Mouse (Mus musculus) myocyte (in vitro differentiated cells): ENCODE results near the gene Olfr159. TPM values are rescaled to one million over a fixed set of nuclear protein-coding genes. Genes with fewer than 3 reads are reported as not detected.

Source experiments
- H3K27me3 ChIP-seq: one replicate; pipeline ENCODE4 v1.6.1; 2011; ENCODE audit not compliant: control insufficient read depth, insufficient read depth, insufficient read length
- H3K36me3 ChIP-seq: one replicate; pipeline ENCODE4 v1.6.1; 2011; ENCODE audit not compliant: control insufficient read depth, insufficient read depth
- H3K4me2 ChIP-seq: one replicate; pipeline ENCODE4 v1.6.1; 2011; ENCODE audit warnings: low read depth, control low read depth
- H3K4me3 ChIP-seq: one replicate; pipeline ENCODE4 v1.5.1; 2011; ENCODE audit warnings: mild to moderate bottlenecking, control low read depth, moderate library complexity
- H3K79me2 ChIP-seq: one replicate; pipeline ENCODE4 v1.6.1; 2011; ENCODE audit not compliant: control insufficient read depth, insufficient read depth
- H3ac ChIP-seq: one replicate; pipeline ENCODE4 v1.6.1; 2011; ENCODE audit not compliant: control insufficient read depth, insufficient read length
- CEBPB ChIP-seq: IDR thresholded peaks from 2 replicates; pipeline ENCODE4 v1.6.1; 2011; ENCODE audit warnings: mild to moderate bottlenecking, moderate library complexity; ENCODE audit not compliant: poor library complexity, insufficient read depth, severe bottlenecking
- E2F4 ChIP-seq: IDR thresholded peaks from one replicate; pipeline ENCODE4 v1.6.1; 2011; ENCODE audit warnings: mild to moderate bottlenecking, control low read depth, moderate library complexity; ENCODE audit not compliant: insufficient read depth
- MAX ChIP-seq: IDR thresholded peaks from one replicate; pipeline ENCODE4 v1.6.1; 2011; ENCODE audit warnings: low read depth, mild to moderate bottlenecking, control low read depth
- MYOD1 ChIP-seq, 3 experiments: IDR thresholded peaks; one replicate each; pipeline ENCODE4 v1.6.1; 2011; ENCODE audit warnings: control low read depth in 2 of 3, low read depth in 2 of 3, mild to moderate bottlenecking in 2 of 3, moderate library complexity in 1 of 3; ENCODE audit not compliant: insufficient read length in 2 of 3, control insufficient read depth in 1 of 3
- MYOG ChIP-seq, 3 experiments: IDR thresholded peaks; one replicate each; pipeline ENCODE4 v1.6.1; 2011; ENCODE audit warnings: control low read depth in 2 of 3, low read depth in 2 of 3, mild to moderate bottlenecking in 2 of 3; ENCODE audit not compliant: insufficient read length in 2 of 3, control insufficient read depth in 1 of 3, insufficient read depth in 1 of 3
- POLR2A ChIP-seq: IDR thresholded peaks from one replicate; pipeline ENCODE4 v1.6.1; 2011; ENCODE audit warnings: low read depth, mild to moderate bottlenecking, control low read depth, moderate library complexity; ENCODE audit not compliant: insufficient read length
- POLR2AphosphoS2 ChIP-seq: IDR thresholded peaks from one replicate; pipeline ENCODE4 v1.6.1; 2011; ENCODE audit warnings: low read depth, control low read depth; ENCODE audit not compliant: insufficient read length
- REST ChIP-seq: IDR thresholded peaks from one replicate; pipeline ENCODE4 v1.6.1; 2011; ENCODE audit warnings: mild to moderate bottlenecking, control low read depth, moderate library complexity; ENCODE audit not compliant: insufficient read depth, insufficient read length
- SRF ChIP-seq: IDR thresholded peaks from one replicate; pipeline ENCODE4 v1.6.1; 2011; ENCODE audit warnings: low read depth; ENCODE audit not compliant: control insufficient read depth, insufficient read length
- TCF12 ChIP-seq: IDR thresholded peaks from one replicate; pipeline ENCODE4 v1.6.1; 2011; ENCODE audit warnings: mild to moderate bottlenecking, control low read depth; ENCODE audit not compliant: poor library complexity, insufficient read depth, severe bottlenecking
- TCF3 ChIP-seq: IDR thresholded peaks from one replicate; pipeline ENCODE4 v1.6.1; 2011; ENCODE audit warnings: low read depth, control low read depth; ENCODE audit not compliant: insufficient read length
- USF1 ChIP-seq: IDR thresholded peaks from one replicate; pipeline ENCODE4 v1.6.1; 2011; ENCODE audit warnings: low read depth, mild to moderate bottlenecking, control low read depth, moderate library complexity
- polyA plus RNA-seq: library from polyadenylated mRNA; unstranded; fragments of >200 nt; fragmentation: generic; extraction: Trizol; gene quantifications from one replicate; pipeline ENCODE4 v1.2.1, GENCODE M21; 2012; ENCODE audit warnings: missing spikeins

Gene Olfr159
- polyA plus RNA-seq, 1 experiment = not detected

DNA sequence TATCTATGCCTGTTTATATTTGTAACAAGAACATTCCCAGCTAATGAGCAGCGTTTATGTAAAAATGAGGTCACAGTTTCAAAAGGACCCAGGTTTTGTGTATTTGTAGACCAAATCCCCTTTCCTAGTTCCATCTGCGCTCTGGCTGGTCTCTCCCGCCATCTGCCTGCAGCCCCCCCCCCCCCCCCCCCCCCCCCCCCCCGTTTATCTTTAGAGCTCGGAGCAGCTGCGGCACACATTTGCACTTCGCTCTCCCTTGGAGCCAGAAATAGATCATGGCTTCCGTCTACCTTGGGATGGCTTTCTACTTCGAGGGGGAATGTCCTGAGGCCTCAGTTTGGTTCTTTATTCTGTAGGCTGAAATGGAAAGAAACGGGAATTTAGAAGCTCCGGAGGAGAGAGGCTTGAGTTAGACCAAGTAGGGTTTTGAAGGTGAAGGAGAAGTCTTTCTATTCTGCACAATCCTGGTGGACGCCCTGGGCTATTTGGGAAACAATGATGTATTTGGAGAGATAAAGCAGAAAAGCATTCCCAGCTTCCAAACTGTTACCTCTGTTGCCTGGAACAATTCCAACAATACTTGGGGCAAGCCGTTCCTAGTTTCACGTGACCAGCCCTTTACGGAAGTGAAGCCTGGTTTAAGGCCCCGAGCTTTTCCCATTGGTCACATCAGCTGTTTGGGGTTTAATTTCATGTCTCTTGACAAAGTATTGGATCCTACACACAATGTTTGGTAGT, 50.1 kb downstream of the Olfr159 start:
- Histone ChIP-seq H3K4me2 (peak overlapping the region; percentile 18), H3K79me2 (no peaks in the 10 kb centered on the region), H3K27me3 (no peaks in the 10 kb centered on the region), H3K4me3 (no peak overlapping the region), H3K36me3 (no peaks in the 10 kb centered on the region), H3ac (no peak overlapping the region)
- TF ChIP-seq MYOD1 (IDR thresholded peaks at IDR 0.05; ENCODE audit: control insufficient read depth in 1 of 3, insufficient read length in 2 of 3, low read depth in 2 of 3) (peak in 2 of 3 experiments; percentile 6 to 45), TCF3 (no peak), MAX (no peak), E2F4 (no peak), CEBPB (no peak), MYOG (IDR thresholded peaks at IDR 0.05; ENCODE audit: control insufficient read depth in 1 of 3, insufficient read depth in 1 of 3, insufficient read length in 2 of 3, low read depth in 2 of 3) (peak; percentile 31 to 53 (median 39)), USF1 (no peak), TCF12 (no peak), SRF (no peak), POLR2AphosphoS2 (no peak), REST (no peak), POLR2A (no peak)

Other genes with a start within 250 kb of the Olfr159 start
- gene Tpm2, start 247.2 kb downstream of the Olfr159 start, polyA plus RNA-seq = 2,542 TPM
- gene Creb3, start 208.7 kb downstream of the Olfr159 start, polyA plus RNA-seq = 73.9 TPM
- gene Tln1, start 208.3 kb downstream of the Olfr159 start, polyA plus RNA-seq = 225 TPM
- 28.6 TPM for gene Rgp1, start 192.3 kb downstream of the Olfr159 start, polyA plus RNA-seq
- 5.9 TPM for gene Gba2, start 192.1 kb downstream of the Olfr159 start, polyA plus RNA-seq
- not detected for gene Msmp, start 186.5 kb downstream of the Olfr159 start, polyA plus RNA-seq
- 9.1 TPM for gene Npr2, start 139.1 kb downstream of the Olfr159 start, polyA plus RNA-seq
- 0.02 TPM for gene Spag8, start 117.4 kb downstream of the Olfr159 start, polyA plus RNA-seq
- 99.1 TPM for gene Hint2, start 114.5 kb downstream of the Olfr159 start, polyA plus RNA-seq
- gene Tmem8b, start 102.0 kb downstream of the Olfr159 start, polyA plus RNA-seq = 1.7 TPM
- 3.4 TPM for gene Fam221b, start 101.9 kb downstream of the Olfr159 start, polyA plus RNA-seq
- gene Olfr70, start 70.2 kb downstream of the Olfr159 start, polyA plus RNA-seq = not detected
- gene Olfr71, start 60.8 kb downstream of the Olfr159 start, polyA plus RNA-seq = not detected
- 0.78 TPM for gene Hrct1, start 43.8 kb downstream of the Olfr159 start, polyA plus RNA-seq
- 0.02 TPM for gene Spaar, start 41.0 kb downstream of the Olfr159 start, polyA plus RNA-seq
- not detected for gene Olfr156, start 52.9 kb upstream of the Olfr159 start, polyA plus RNA-seq
- not detected for gene Olfr157, start 69.2 kb upstream of the Olfr159 start, polyA plus RNA-seq
- not detected for gene Olfr155, start 80.6 kb upstream of the Olfr159 start, polyA plus RNA-seq
- gene Reck, start 104.5 kb upstream of the Olfr159 start, polyA plus RNA-seq = 0.61 TPM
- 113 TPM for gene Glipr2, start 186.4 kb upstream of the Olfr159 start, polyA plus RNA-seq
- 0.22 TPM for gene Ccin, start 212.5 kb upstream of the Olfr159 start, polyA plus RNA-seq
- gene Clta, start 233.4 kb upstream of the Olfr159 start, polyA plus RNA-seq = 273 TPM